Mouse (Mus musculus) thymus, adult 2 months (tissue): Measurements from ENCODE around the gene Ppm1m.

Experiments
- CTCF ChIP-seq: fragments of 200-500 bp; IDR thresholded peaks from 2 replicates; pipeline ENCODE4 v1.5.1; 2012; ENCODE audit warnings: mild to moderate bottlenecking, control low read depth, low read length, moderate library complexity, borderline replicate concordance; ENCODE audit not compliant: control insufficient read depth, poor library complexity, insufficient read depth; ENCODE audit errors: extremely low read depth
- POLR2A ChIP-seq: fragments of 200-500 bp; IDR thresholded peaks from 2 replicates; pipeline ENCODE4 v1.6.1; 2012; ENCODE audit warnings: mild to moderate bottlenecking, low read length, control low read depth, moderate library complexity; ENCODE audit not compliant: control insufficient read depth, poor library complexity, insufficient read depth; ENCODE audit errors: extremely low read depth

DNA sequence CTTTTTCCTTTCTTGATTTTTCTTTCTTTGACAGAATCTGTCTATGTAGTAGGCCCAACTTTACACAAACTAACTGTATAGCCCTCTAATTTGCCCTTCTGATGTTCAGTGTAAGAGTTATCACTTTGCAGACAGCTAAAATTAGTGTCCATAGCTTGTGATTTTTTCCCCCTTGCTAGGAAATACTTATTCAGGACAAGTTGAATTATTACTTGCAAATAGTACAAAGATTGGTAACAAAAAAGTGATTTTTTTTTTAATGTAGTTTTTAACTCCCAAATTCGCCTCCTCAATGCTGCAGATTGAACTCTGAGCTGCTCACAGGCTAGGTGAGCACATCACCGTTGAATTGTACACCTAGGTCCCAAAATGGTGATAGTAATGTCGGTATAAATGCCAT lies 19.6 kb downstream of the Ppm1m start:
- TF ChIP-seq CTCF, result no peak
- TF ChIP-seq POLR2A, result no peak
